Comparison of ENCODE assay signal across 9 mouse cellular contexts in the genomic region with DNA sequence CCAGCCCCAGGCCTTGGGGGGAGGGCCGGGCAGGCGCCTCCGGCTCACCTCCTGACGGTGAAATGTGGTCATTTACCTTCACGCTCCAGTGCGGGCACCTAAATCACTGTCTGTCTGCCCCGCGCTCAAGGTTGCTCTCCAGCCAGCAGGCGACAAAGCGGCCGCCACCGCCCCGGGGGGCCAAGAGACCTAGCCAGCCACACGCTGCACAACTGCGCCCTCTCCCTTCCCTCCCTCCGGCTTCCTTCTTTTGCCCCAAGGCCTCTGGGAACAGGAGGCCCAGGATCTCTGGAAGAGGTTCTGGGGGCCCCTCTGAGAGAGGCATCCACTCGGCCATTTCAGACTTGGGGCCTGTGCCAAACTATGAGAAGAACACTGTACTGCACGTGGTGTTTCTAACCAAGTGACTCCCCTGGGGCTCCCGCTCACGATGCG. TPM values are rescaled to one million over a fixed set of nuclear protein-coding genes. Genes with fewer than 3 reads are reported as not detected.
A peak's percentile ranks its signal among the peaks of the same experiment; 100 is the strongest.
DNase-seq lines count a peak whose midpoint lies in the region; ATAC-seq and TF ChIP-seq lines count a peak whose summit lies in the region.
"Had no signal": no experiment of that assay in that cellular context is flagged by ENCODE, and none has a peak within 500 bp of the region (broad histone marks: within the 10 kb centered on the region; RNA-seq: fewer than 3 reads in every experiment).

No protein-coding gene starts in this region.

- in situ Hi-C loops in ES-E14 (cut with MboI; ENCODE audit: low sequenced_read_pairs in 2 of 2, unreplicated experiment in 2 of 2) = no loop called here

- peak overlapping the region; percentile 30 to 32; a peak in 2 of 4 replicates for H3K4me3 ChIP-seq in ES-E14 (ENCODE audit: insufficient read depth in 1 of 2, low read depth in 1 of 2, low read length in 2 of 2, poor library complexity in 1 of 2, severe bottlenecking in 1 of 2)
- peak overlapping the region in 1 of 2 experiments; percentile 23; a peak in 2 of 4 replicates for H3K4me3 ChIP-seq in heart, embryonic 14.5 days (ENCODE audit: control insufficient read depth in 1 of 2, insufficient read depth in 1 of 2, low read depth in 1 of 2, low read length in 2 of 2)

- peaks cover 18% of the 10 kb centered on the region; the same call in 1 of the 2 replicates for H3K27me3 ChIP-seq in heart, embryonic 14.5 days (ENCODE audit: control insufficient read depth, insufficient read depth, low read length)

- ATAC-seq in heart, embryonic 14.5 days (ENCODE audit: insufficient number of reproducible peaks, insufficient read depth, low FRiP score, low read depth) = 0 out of 2 replicates have a peak, but pooled peaks have one; percentile 43

- peaks cover 0 to 8% of the 10 kb centered on the region in 2 experiments; a peak in 2 of 4 replicates for H3K4me1 ChIP-seq in ES-E14 (ENCODE audit: control insufficient read depth in 2 of 2, insufficient read depth in 2 of 2, low read length in 2 of 2, poor library complexity in 1 of 2)
- H3K4me1 ChIP-seq in heart, embryonic 14.5 days (ENCODE audit: control insufficient read depth in 2 of 2, insufficient read depth in 2 of 2, low read length in 2 of 2) = peaks cover 16 to 18% of the 10 kb centered on the region in 2 experiments; a peak in 3 of 4 replicates

- WGBS in heart, embryonic 14.5 days = 1% methylated on average over 21 of the region's 21 CpGs

- peak overlapping the region; percentile 15; the same call in 1 of the 2 replicates for H3K9ac ChIP-seq in ES-E14 (ENCODE audit: insufficient read depth, low read depth, low read length, poor library complexity, severe bottlenecking)
- peak overlapping the region; percentile 59 for H3K9ac ChIP-seq in heart, embryonic 14.5 days (ENCODE audit: low read length)

- H3K4me2 ChIP-seq in heart, embryonic 14.5 days (ENCODE audit: low read length) = peak overlapping the region; percentile 62

- H3K9me3 ChIP-seq in ES-E14 (ENCODE audit: control insufficient read depth, insufficient read depth, low read depth, low read length) = no peaks in the 10 kb centered on the region
- no peaks in the 10 kb centered on the region for H3K9me3 ChIP-seq in heart, embryonic 14.5 days (ENCODE audit: control insufficient read depth, low read length)

- H3K36me3 ChIP-seq in ES-E14 (ENCODE audit: control insufficient read depth, insufficient read depth, low read length, poor library complexity, severe bottlenecking) = no peaks in the 10 kb centered on the region
- no peaks in the 10 kb centered on the region for H3K36me3 ChIP-seq in heart, embryonic 14.5 days (ENCODE audit: control insufficient read depth, insufficient read depth, low read length)

- peak; percentile 36 for DNase-seq in ES-E14 (ENCODE audit: low read depth, low spot score)
- DNase-seq in cerebellum, adult 18-20 months = peak; percentile 47 to 61
- DNase-seq in kidney, postnatal 10 days = peak; percentile 60
- peak; percentile 26 for DNase-seq in ovary, postnatal 14 days (ENCODE audit: low spot score)
- DNase-seq in urinary bladder, postnatal 4 days (ENCODE audit: low spot score in 2 of 2) = no peak
- no peak for DNase-seq in urinary bladder, adult 2 months (ENCODE audit: low spot score)
- DNase-seq in thymus, postnatal 10 days (ENCODE audit: low spot score in 2 of 2) = no peak

- H3K27ac ChIP-seq in ES-E14 (ENCODE audit: insufficient read depth, low read depth, low read length, poor library complexity, severe bottlenecking) = no peak overlapping the region
- peak overlapping the region; percentile 3 to 73; a peak in 3 of 4 replicates for H3K27ac ChIP-seq in heart, embryonic 14.5 days (replicated peaks in 1 of 2; ENCODE audit: control insufficient read depth in 1 of 2, insufficient read depth in 1 of 2, low read depth in 2 of 2, low read length in 2 of 2)
- H3K27ac ChIP-seq: macrophage had no signal

TF ChIP-seq in ES-E14, 5 proteins besides CTCF, POLR2A, EP300 and RAD21:
- no peak for TF ChIP-seq CHD2 (IDR thresholded peaks at IDR 0.05; ENCODE audit: low read depth, low read length)

RNA-seq across cellular contexts. Expression of gene Mrm1, which starts 54.8 kb away (rescaled TPM):
- total RNA-seq in ES-E14 (2012; rRNA removed) = 9.4 and 9.9 TPM in 2 replicates
- 17.5 and 20.5 TPM in 2 replicates for polyA plus RNA-seq in heart, embryonic 14.5 days (2014; fragmentation: Nextera tagmentation; extraction: Ambion mirVana)
- 10.8 and 13.1 TPM in 2 replicates for polyA plus RNA-seq in urinary bladder, adult 2 months (2012; rRNA removed)

Comparison
In these comparisons a context has a peak if more than half of its experiments do, and no peak if none do; other contexts are left out.
1. DNase-seq: peak in ES-E14 (single experiment), cerebellum, adult 18-20 months (2 of 2), kidney, postnatal 10 days (single experiment) and ovary, postnatal 14 days (single experiment); none in urinary bladder, postnatal 4 days (0 of 2), urinary bladder, adult 2 months (single experiment) and thymus, postnatal 10 days (0 of 2).